Mouse (Mus musculus) ovary, postnatal 14 days (tissue): ENCODE data around the gene AI837181.

Experiments used
- DNase-seq: peaks from one replicate; pipeline ENCODE4 v3.0.0; 2022; ENCODE audit warnings: low spot score

Gene AI837181

DNA sequence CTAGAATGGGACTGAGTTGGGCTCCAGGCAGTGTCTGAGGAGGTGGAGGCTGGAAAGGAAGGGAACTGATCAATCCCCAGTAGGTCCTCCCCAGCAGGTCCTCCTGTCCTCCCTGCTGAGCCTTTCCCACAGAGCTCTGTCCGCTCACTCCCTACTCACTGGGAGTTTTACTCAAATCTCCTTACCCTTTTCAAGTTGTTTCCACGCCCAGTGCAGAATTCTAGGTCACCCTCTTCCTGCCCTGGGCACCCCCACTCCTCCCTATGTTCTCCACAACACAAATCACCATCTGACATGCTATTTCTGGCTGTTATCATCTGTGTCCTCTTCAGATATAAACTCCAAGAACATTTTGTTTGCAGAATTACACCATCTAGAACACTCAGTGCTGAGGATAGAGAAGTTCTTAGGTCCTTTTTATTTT, 10.4 kb upstream of the AI837181 start:
- DNase-seq = no peak

DNA sequence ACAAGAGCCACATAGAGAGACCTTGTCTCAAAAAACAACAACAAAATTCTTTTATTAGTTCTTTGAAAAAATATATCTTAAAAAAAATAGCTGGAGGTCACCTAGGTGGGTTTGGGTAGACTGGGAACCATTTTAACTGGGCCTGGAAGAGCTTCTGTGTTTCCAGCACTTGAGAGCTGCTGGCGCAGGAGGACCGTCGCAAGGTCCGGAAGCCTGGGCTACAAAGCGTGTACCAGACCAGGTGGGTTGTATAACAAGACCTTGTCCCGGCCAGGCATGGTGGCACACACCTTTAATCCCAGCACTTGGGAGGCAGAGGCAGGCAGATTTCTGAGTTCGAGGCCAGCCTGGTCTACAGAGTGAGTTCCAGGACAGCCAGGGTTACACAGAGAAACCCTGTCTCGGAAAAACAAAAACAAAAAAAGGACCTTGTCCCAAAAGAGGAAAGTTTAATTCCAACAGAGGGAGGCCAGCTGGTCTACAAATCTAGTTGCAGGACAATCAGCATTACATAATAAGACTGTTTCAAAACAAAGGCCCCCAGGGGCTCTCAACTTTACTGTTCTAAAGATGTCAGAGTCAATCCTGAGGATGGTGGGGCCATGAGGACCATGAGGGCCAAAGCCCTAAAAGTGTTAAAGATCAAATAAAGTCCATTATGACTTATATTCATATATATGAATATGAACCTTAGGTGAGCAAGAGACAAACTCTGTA, 6.0 kb upstream of the AI837181 start:
- DNase-seq = no peak

- no peak for DNase-seq
Measured at GRCm38 (mm10) chr19:5419630-5420029, 5.3 kb upstream of the AI837181 start.

DNA sequence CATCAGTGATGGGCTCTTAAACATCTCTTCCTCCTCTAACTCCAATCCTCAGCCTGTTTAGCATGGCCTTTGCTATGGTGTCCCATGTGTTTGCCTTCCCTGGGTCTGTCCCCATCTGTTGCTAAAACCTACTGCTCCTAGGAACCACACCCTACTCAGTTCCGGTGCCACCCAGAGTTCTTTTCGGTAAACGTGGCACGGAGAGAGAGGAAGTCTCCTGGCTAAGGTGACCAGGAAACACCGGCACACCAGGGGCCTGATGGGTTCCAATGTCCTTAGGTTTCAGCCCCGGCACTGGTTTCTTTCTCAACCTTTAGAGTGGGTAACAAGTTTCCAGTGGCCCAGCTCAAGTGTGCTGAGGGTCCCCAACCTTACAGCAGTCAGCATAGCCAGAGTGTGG, 4.4 kb upstream of the AI837181 start:
- no peak for DNase-seq

DNA sequence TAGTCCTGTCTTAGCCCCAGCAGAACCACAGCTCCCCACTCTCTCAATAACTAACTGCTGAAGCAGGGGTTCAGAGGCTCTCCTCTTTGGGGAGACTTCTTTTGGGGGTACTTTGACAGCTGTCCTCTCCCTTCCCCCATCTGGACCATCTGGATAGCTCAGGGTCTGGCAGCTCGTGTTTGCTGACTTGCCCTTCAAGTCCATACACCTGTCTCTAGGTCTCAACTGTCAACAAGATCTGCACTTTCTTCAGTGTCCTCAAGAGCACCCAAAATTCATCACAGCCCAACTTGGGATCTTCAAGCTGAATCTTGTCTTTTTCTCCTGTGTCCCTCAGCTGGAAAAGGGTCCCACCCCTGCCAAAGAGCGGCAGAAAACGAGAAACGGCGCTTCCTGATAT, 3.2 kb upstream of the AI837181 start:
- no peak for DNase-seq

DNA sequence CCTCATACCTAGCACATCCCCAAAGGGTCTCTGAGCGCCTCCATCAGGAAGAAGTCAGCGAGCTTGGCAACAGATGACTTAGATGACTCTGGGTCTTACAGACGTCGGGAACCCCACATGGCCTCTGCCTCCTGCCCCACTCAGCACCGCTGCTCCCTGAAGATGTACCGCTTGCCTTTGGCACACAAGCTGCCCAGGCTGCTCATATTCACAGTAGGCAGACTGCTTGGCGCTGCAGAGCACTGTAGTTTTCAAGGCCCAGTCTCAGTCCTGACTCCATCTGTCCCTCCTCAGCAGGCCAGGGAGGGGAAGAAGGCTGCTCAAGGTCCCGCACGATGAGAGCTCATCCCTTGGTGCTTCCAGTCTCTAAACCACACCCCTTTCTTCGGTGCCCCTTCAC, 2.7 kb upstream of the AI837181 start:
- DNase-seq = no peak

DNA sequence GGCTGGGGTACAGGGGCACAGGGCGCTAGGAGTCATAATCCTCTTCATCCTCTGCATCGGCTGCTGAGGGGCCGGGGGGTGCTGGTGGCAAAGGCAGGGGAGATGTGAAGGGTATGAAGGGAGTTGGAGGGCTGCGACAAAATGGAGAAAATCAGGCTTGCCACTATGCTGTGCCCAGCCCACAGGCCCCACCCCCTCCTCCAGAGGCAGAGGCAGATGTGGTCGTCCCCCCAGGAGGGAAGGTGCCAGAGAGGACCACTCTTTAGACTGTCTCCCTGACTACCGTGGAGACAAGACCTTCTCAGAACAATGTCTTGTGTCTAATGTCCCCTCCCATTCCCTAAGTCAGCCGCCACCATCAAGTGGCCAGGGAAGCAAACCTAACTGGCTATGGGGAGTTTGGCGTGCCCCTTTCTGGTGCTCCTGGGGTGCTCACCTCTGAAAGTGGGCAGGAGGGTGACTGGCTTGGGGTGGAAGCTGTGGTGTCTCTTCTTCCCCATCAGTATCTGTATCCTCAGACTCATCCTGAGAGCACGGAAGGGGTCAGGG, 2.0 kb upstream of the AI837181 start:
- no peak for DNase-seq

- DNase-seq = no peak
Measured at GRCm38 (mm10) chr19:5423561-5423960, 1.4 kb upstream of the AI837181 start.

DNA sequence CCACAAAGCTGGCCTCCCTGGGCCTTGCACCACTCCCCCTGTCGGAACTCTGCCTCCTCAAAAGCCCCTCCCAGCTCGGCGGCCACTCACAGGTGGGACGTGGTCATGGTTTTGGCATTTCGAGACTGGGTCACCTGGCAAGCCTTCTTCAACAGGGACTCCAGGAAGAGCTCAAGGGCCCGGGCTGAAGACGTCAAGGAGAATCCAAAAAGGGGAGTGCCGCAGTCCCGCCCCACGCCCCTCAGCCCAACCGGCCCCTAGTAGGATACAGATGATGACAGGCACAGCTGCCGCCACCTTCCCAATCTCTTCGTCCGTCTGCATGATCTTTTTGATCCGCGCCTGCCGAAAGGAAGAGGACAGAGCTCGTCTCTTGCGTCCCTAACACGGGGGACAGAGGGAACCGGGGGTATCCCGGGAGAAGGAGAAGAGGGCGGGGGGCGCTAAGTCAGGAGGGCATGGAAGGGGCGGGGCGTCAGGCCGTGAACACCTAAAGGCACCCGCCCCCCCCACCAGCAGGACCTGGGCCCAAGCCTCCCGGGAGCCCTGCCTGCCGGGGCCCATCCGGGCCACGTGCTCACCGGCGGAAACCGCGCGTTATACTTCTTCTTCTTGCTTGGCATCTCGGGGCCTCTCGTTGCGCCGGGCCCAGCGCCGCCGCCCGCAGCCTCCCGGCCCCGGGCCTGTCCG, 707 bp upstream of the AI837181 start:
- DNase-seq = peak; percentile 60

GRCm38 (mm10) chr19:5425906-5426565, 1.1 kb downstream of the AI837181 start:
- no peak for DNase-seq

DNA sequence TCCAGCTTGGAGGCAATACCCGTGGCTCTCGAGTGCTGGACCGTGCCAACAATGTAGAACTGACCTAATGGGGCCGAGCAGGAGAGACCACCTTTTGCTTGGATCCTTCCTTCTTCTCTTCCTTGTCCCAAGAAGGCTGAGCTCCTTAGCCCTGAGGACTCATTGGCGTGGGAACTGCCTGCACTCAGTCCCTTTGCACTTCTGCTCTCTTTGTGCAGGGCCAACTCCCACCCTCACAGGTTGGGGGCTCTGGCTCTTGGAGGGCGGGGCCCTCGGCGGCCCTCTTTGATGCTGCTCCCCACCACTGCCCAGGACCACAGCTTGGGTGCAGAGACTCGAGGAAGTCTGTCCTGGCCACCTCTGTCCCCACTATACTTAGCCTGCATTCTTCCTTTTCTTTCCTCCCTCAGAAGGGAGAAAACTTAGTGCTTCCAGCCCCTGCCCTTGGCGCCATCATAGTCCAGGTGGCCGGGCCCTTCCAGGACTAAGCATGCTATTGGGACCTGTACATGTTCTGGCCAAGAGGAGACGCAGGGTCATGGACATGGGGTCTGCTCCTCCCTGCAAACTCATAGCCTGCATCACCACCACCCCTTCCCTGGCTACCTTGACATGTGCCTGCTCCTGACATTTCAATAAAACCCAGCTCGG, 1.8 kb downstream of the AI837181 start:
- no peak for DNase-seq

GRCm38 (mm10) chr19:5428083-5428482, 3.1 kb downstream of the AI837181 start:
- DNase-seq = no peak

DNA sequence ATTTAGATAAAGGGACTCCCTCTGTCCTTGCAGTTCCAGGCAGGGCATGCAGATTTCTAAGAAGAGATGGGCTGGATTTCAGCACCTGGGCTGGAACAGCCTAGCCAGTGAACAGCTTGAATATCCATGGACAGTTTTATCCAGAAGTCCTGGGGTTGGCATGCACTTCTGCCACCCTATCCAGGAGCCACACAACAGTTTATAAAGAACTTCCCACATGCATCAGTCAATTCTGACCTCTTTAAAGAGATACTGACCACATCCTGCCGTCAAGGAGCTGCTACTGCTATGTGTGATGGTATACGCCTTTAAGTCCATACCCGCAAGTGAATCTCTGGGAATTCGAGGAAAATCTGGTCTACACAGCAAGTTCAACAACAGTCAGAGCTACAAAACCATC, 4.3 kb downstream of the AI837181 start:
- DNase-seq = no peak

GRCm38 (mm10) chr19:5429806-5430205, 4.9 kb downstream of the AI837181 start:
- no peak for DNase-seq

- DNase-seq = no peak
Measured at GRCm38 (mm10) chr19:5430408-5430807, 5.5 kb downstream of the AI837181 start.

DNA sequence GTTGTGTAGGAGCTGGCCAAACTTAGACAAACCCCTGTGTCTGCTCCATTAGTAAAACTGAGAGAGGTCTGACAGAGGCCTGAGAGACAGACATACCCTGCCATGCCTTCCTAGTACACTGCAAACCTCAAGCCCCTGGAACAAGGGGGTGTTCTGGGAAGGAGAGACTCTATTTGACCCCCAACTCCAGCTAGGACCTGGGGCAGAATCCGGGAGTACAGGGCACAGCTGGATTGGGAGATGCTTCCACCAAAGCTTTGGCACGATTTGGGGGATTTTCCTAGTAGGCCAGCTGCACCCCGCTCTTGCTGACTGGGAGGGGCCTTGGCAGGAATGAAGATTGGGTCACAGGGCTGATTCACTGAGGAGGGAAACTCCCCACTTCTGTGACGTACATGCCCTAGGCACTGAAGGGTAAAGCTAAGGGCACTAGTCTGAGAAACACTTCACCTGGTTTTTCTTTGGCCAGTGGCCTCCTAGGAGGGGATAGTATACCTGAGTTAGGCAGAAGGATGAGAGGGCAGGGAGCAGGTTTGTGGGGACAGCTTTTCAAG, 7.0 kb downstream of the AI837181 start:
- no peak for DNase-seq

GRCm38 (mm10) chr19:5432992-5433852, 8.3 kb downstream of the AI837181 start:
- DNase-seq = peak; percentile 44

DNA sequence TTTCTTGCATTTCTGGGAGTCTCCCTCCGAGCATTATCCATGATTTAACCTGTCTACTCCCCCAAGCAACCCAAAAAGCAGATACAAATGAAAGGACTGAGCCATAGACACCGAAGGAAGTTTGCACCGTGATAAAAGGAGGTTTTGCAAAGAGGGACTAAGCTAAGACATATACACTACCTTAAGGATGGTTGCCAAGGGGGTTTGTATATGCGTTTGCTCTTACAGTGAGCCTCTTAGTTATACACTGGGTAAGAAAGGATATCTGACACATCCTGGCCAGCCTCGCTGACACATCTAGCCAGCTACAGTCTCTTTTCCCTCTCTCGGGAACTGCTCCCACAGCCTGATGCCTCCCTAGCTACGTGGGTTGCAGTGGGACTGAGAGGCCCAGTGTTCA, 9.0 kb downstream of the AI837181 start:
- no peak for DNase-seq

- no peak for DNase-seq
Measured at GRCm38 (mm10) chr19:5444371-5444908, 19.5 kb downstream of the AI837181 start.

GRCm38 (mm10) chr19:5444954-5445353, 20.0 kb downstream of the AI837181 start:
- no peak for DNase-seq

- DNase-seq = no peak
Measured at GRCm38 (mm10) chr19:5445747-5446146, 20.8 kb downstream of the AI837181 start.
